Mouse (Mus musculus): ENCODE results near the gene 0610010K14Rik. TPM values are rescaled to one million over a fixed set of nuclear protein-coding genes. Genes with fewer than 3 reads are reported as not detected.
A peak's percentile ranks its signal among the peaks of the same experiment; 100 is the strongest.

0610010K14Rik gene
- polyA plus RNA-seq, 1 experiment from 2014 or later = 144 TPM

- 33% methylated on average over 11 of the region's 11 CpGs for WGBS
- H3K9me3 ChIP-seq = no peaks in the 10 kb centered on the region
- no peak overlapping the region for H3K27ac ChIP-seq
- ATAC-seq (ENCODE audit: insufficient read depth, low FRiP score, low read depth) = no peak
- no peak overlapping the region for H3K4me2 ChIP-seq
- no peak overlapping the region for H3K4me3 ChIP-seq (replicated peaks)
- no peak overlapping the region for H3K9ac ChIP-seq
- H3K27me3 ChIP-seq (replicated peaks) = no peaks in the 10 kb centered on the region
- H3K4me1 ChIP-seq = no peaks in the 10 kb centered on the region
- no peaks in the 10 kb centered on the region for H3K36me3 ChIP-seq
These were observed 44.1 kb downstream of the 0610010K14Rik start for GRCm38 (mm10) chr11:70193354-70194285.

GRCm38 (mm10) chr11:70192157-70192556, 45.6 kb downstream of the 0610010K14Rik start:
- Histone ChIP-seq H3K4me3 (replicated peaks) (no peak overlapping the region), H3K27ac (no peak overlapping the region), H3K9ac (no peak overlapping the region), H3K36me3 (no peaks in the 10 kb centered on the region), H3K4me2 (no peak overlapping the region), H3K27me3 (replicated peaks) (no peaks in the 10 kb centered on the region), H3K4me1 (no peaks in the 10 kb centered on the region), H3K9me3 (no peaks in the 10 kb centered on the region)
- ATAC-seq (ENCODE audit: insufficient read depth, low FRiP score, low read depth) = no peak
- WGBS = 73% methylated on average over 4 of the region's 4 CpGs

GRCm38 (mm10) chr11:70191188-70191587, 46.5 kb downstream of the 0610010K14Rik start:
- H3K9ac ChIP-seq = no peak overlapping the region
- H3K9me3 ChIP-seq = no peaks in the 10 kb centered on the region
- WGBS = 71% methylated on average over 6 of the region's 6 CpGs
- no peak for ATAC-seq (ENCODE audit: insufficient read depth, low FRiP score, low read depth)
- no peaks in the 10 kb centered on the region for H3K27me3 ChIP-seq (replicated peaks)
- no peaks in the 10 kb centered on the region for H3K4me1 ChIP-seq
- H3K27ac ChIP-seq = no peak overlapping the region
- no peaks in the 10 kb centered on the region for H3K36me3 ChIP-seq
- H3K4me3 ChIP-seq (replicated peaks) = no peak overlapping the region
- no peak overlapping the region for H3K4me2 ChIP-seq

- Histone ChIP-seq H3K36me3 (no peaks in the 10 kb centered on the region), H3K27ac (peak overlapping the region; percentile 6; the same call in 1 of the 2 replicates), H3K4me1 (no peaks in the 10 kb centered on the region), H3K9ac (no peak overlapping the region), H3K4me2 (no peak overlapping the region), H3K27me3 (replicated peaks) (no peaks in the 10 kb centered on the region), H3K4me3 (replicated peaks) (no peak overlapping the region), H3K9me3 (no peaks in the 10 kb centered on the region)
- WGBS = 79% methylated on average over 28 of the region's 28 CpGs
- ATAC-seq (ENCODE audit: insufficient read depth, low FRiP score, low read depth) = no peak; the same call in 1 of the 2 replicates
These were observed 48.2 kb downstream of the 0610010K14Rik start for GRCm38 (mm10) chr11:70189319-70190134.

MicroRNAs within 50 kb of the gene (microRNA counts, 519-probe panel; counts per million panel counts)
- not detected for microRNA mmu-miR-195
- microRNA mmu-miR-497 = 2,251 counts per million, percentile 38 among the panel's probes with 10 or more counts

Small RNA genes within 50 kb of the gene (microRNA-seq; reads per million reads assigned to microRNA genes)
- gene Mir195a (532 reads per million, percentile 68 among the genes with 10 or more reads in this experiment), gene Mir497 (not detected), gene Mir497b (not detected)

Other genes with a start within 250 kb of the 0610010K14Rik start
- 459 and 473 TPM in 2 replicates for gene Gabarap, start 246.8 kb downstream of the 0610010K14Rik start, polyA plus RNA-seq (2015; fragmentation: Nextera tagmentation; extraction: Ambion mirVana)
- gene Phf23, start 242.1 kb downstream of the 0610010K14Rik start, polyA plus RNA-seq (2015; fragmentation: Nextera tagmentation; extraction: Ambion mirVana) = 59.4 and 61.8 TPM in 2 replicates
- 31.9 and 33.9 TPM in 2 replicates for gene Dvl2, start 237.3 kb downstream of the 0610010K14Rik start, polyA plus RNA-seq (2015; fragmentation: Nextera tagmentation; extraction: Ambion mirVana)
- 84.8 and 95.4 TPM in 2 replicates for gene Acadvl, start 222.5 kb downstream of the 0610010K14Rik start, polyA plus RNA-seq (2015; fragmentation: Nextera tagmentation; extraction: Ambion mirVana)
- 8.2 and 9.7 TPM in 2 replicates for gene Dlg4, start 221.0 kb downstream of the 0610010K14Rik start, polyA plus RNA-seq (2015; fragmentation: Nextera tagmentation; extraction: Ambion mirVana)
- gene Asgr1, start 183.8 kb downstream of the 0610010K14Rik start, polyA plus RNA-seq (2015; fragmentation: Nextera tagmentation; extraction: Ambion mirVana) = 0.30 and 0.96 TPM in 2 replicates
- 0.81 and 0.85 TPM in 2 replicates for gene Asgr2, start 145.3 kb downstream of the 0610010K14Rik start, polyA plus RNA-seq (2015; fragmentation: Nextera tagmentation; extraction: Ambion mirVana)
- gene Mgl2, start 107.6 kb downstream of the 0610010K14Rik start, polyA plus RNA-seq (2015; fragmentation: Nextera tagmentation; extraction: Ambion mirVana) = 0.50 and 1.0 TPM in 2 replicates
- 0.93 and 1.2 TPM in 2 replicates for gene Clec10a, start 81.7 kb downstream of the 0610010K14Rik start, polyA plus RNA-seq (2015; fragmentation: Nextera tagmentation; extraction: Ambion mirVana)
- 1.4 and 2.4 TPM in 2 replicates for gene Slc16a11, start 25.2 kb downstream of the 0610010K14Rik start, polyA plus RNA-seq (2015; fragmentation: Nextera tagmentation; extraction: Ambion mirVana)
- 6.9 and 9.8 TPM in 2 replicates for gene Slc16a13, start 16.9 kb downstream of the 0610010K14Rik start, polyA plus RNA-seq (2015; fragmentation: Nextera tagmentation; extraction: Ambion mirVana)
- 10.9 and 13.6 TPM in 2 replicates for gene Bcl6b, start 8.1 kb downstream of the 0610010K14Rik start, polyA plus RNA-seq (2015; fragmentation: Nextera tagmentation; extraction: Ambion mirVana)
- gene Gm21988, start 1.9 kb upstream of the 0610010K14Rik start, polyA plus RNA-seq (2015; fragmentation: Nextera tagmentation; extraction: Ambion mirVana) = 8.7 and 11.0 TPM in 2 replicates
- gene Rnasek, start 1.9 kb upstream of the 0610010K14Rik start, polyA plus RNA-seq (2015; fragmentation: Nextera tagmentation; extraction: Ambion mirVana) = 196 and 222 TPM in 2 replicates
- gene Alox12, start 17.4 kb upstream of the 0610010K14Rik start, polyA plus RNA-seq (2015; fragmentation: Nextera tagmentation; extraction: Ambion mirVana) = 11.7 and 12.9 TPM in 2 replicates
- gene Alox12e, start 84.7 kb upstream of the 0610010K14Rik start, polyA plus RNA-seq (2015; fragmentation: Nextera tagmentation; extraction: Ambion mirVana) = 0.06 TPM in 1 of 2 replicates, not detected in the other
- gene Alox15, start 114.1 kb upstream of the 0610010K14Rik start, polyA plus RNA-seq (2015; fragmentation: Nextera tagmentation; extraction: Ambion mirVana) = 6.7 and 9.5 TPM in 2 replicates
- 31.5 and 33.8 TPM in 2 replicates for gene Pelp1, start 172.1 kb upstream of the 0610010K14Rik start, polyA plus RNA-seq (2015; fragmentation: Nextera tagmentation; extraction: Ambion mirVana)
- gene Arrb2, start 194.7 kb upstream of the 0610010K14Rik start, polyA plus RNA-seq (2015; fragmentation: Nextera tagmentation; extraction: Ambion mirVana) = 15.0 and 19.4 TPM in 2 replicates
- gene Med11, start 214.0 kb upstream of the 0610010K14Rik start, polyA plus RNA-seq (2015; fragmentation: Nextera tagmentation; extraction: Ambion mirVana) = 36.1 and 40.6 TPM in 2 replicates
- gene Zmynd15, start 221.5 kb upstream of the 0610010K14Rik start, polyA plus RNA-seq (2015; fragmentation: Nextera tagmentation; extraction: Ambion mirVana) = 0.73 and 0.75 TPM in 2 replicates
- 7.3 and 8.8 TPM in 2 replicates for gene Cxcl16, start 222.1 kb upstream of the 0610010K14Rik start, polyA plus RNA-seq (2015; fragmentation: Nextera tagmentation; extraction: Ambion mirVana)